Mouse (Mus musculus) right cerebral cortex, postnatal 10 days (tissue): ENCODE results near the gene Dclre1a.
A peak's percentile ranks its signal among the peaks of the same experiment; 100 is the strongest.

ENCODE experiments used
- DNase-seq, 2 experiments: peaks; one replicate each; pipeline ENCODE4 v3.0.0; 2021; ENCODE audit warnings: low spot score in 2 of 2

The Dclre1a gene

GRCm38 (mm10) chr19:56547456-56548229 lies at the start of gene Dclre1a:
TSS of gene Dclre1a (minus strand) at chr19:56548222.
- peak; percentile 78 to 79 for DNase-seq

DNA sequence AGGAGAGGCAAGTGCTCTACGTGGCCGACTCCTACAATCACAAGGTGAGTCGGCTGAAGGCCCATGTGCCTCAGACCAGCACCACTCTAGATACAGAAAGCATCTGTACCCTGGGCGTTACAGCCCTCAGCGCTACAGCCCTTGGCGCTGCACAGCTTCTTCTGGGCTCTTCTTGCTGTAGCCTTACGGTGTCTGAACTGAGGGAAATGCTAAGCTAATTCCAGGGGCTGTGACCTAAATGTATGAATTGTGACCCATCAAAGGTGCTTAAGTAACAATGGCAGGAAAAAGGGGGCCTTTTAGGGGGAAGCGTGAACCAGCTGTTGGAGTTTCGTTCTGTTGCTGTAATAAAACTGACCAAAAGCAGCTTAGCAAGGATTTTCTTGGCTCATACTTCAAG lies 44.5 kb upstream of the Dclre1a start:
- DNase-seq = no peak

DNA sequence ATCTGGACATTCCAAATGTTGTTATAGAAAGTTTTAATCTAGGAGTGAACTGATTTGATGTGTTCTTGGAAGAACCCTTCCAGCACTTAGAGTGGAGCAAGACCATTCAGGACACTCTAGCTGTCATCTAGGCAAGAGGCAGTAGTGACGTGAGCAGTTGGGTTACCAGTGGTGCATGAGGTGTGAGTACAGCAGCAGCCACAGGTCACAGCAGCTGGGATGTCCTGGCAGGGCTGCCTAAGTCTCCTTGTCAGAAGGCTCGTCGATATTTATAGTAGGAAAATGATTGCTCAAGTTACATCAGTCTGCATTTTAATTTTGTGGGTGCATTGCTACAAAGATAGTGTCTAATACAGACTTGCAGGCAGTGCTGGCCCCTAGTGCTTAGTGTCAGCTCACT lies 42.2 kb upstream of the Dclre1a start:
- no peak for DNase-seq

GRCm38 (mm10) chr19:56589455-56589854 lies 41.4 kb upstream of the Dclre1a start:
- DNase-seq = no peak

DNA sequence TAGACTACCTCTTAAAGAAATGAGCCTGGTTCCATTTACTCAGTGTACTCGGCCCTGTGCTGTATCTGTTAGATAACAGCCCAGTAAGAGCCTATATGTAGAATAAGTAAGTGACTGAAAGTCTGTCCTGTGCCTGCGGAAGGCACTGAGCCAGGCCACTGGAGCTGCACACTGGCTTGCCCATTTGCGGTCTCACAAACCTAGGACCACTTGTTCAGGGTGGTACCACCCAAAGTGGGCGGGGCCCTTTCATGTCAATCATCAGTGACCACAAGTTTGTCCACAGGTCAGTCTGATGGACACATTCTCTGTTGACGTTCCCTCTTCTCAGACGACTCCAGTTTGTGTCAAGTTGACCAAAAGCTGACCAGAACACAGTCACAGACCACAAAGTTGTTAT lies 41.0 kb upstream of the Dclre1a start:
- DNase-seq = no peak

DNA sequence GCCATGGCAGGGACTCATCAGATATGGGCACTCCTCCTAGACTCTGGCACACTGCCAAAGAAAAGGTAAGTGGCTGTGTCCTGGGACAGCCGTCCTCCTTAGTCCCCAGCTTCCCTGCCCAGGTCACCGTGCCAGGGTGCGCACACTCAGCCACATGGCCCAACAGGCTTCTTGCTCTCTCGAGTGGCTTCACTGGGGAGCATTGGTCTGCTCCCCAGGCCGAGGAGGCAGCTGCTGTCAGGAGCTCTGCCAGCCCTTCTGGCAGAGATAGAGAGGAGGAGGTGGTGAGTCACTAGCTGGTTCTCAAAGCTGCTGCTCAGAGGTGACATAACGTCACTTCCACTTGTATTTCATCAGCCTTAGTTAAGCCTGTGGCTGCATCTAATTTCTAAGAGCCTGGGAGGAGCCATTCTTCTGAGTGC lies 40.2 kb upstream of the Dclre1a start:
- peak; percentile 51 to 64 for DNase-seq

- DNase-seq = no peak
Observed at GRCm38 (mm10) chr19:56586320-56586719, 38.3 kb upstream of the Dclre1a start.

- no peak for DNase-seq
Observed at GRCm38 (mm10) chr19:56584288-56584687, 36.3 kb upstream of the Dclre1a start.

GRCm38 (mm10) chr19:56583785-56584184 lies 35.8 kb upstream of the Dclre1a start:
- DNase-seq = no peak

GRCm38 (mm10) chr19:56581981-56582380 lies 34.0 kb upstream of the Dclre1a start:
- DNase-seq = no peak

DNA sequence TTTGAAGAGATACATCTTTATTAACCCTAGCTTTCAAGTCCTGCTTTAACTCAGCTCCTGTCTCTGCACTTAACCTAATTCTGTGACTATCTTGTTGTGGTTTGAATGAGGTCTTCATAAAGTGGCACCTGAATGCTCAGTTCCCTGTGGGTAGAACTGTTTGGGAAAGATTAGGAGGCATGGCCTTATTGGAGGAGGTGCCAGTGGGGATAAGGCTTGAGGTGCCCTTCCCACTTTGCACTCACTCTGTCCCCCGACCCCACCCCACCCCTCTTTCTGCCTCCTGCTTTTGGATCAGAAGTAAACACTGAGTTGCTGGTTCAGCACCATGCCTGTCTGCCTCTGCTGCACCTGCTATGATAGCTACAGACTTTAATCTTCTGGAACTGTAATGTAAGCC lies 29.8 kb upstream of the Dclre1a start:
- no peak for DNase-seq

DNA sequence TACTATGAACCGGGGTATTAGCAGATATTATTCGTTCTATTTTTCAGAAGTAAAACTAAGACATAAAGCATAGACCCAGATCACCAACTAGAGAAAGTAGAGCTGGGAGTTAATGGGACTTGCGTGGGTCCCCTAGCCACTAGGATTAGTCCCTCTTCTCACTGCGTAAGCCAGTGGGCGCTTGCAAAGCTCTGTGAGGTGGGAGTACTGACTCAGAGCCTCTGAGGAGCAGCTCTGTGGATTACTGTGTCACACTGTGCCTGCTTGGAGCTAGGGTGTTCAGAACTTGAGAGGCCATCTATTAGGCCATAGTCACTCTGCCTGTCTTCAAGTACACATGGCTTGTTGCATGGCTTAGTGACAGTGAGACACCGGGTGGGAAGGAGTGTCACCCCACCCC lies 25.2 kb upstream of the Dclre1a start:
- no peak for DNase-seq

- no peak for DNase-seq
Observed at GRCm38 (mm10) chr19:56571913-56572312, 23.9 kb upstream of the Dclre1a start.

DNA sequence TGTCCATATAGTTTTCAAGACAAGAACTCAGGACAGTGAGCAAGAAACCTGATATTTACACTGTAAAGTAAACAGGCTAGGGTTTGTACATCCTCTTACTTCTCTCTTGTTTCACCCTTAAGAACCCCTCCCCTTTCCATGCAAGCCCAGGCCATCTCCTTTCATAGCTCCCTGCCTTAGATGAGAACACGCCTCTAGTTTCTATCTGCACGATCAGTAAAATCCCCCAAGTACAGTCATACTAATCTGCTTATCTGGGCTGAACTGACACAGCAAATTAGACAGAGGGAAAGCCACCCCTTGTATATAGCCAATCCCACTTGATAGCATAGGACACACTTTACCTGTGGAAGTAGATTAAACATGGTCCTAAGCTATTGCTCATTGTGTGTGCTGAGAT lies 23.2 kb upstream of the Dclre1a start:
- no peak for DNase-seq

DNA sequence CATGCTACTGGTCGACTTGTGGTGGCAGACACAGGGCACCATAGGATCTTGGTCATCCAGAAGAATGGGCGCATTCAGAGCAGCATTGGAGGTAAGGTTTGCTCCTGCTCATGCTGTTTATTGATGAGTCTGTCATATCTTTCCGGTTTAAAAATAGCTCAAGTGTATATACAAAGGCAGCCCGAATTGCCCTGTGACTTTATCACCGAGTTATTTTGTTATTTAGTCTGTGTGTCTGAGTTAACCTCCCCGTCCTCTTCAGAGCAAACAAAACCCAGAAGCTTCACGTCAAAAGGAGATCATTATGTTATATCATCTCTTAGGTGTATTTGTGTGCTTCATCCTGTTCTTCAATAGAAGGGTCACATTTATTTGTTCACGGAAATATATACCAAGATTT lies 22.8 kb upstream of the Dclre1a start:
- no peak for DNase-seq

GRCm38 (mm10) chr19:56566940-56567339 lies 18.9 kb upstream of the Dclre1a start:
- DNase-seq = no peak

GRCm38 (mm10) chr19:56566041-56566440 lies 18.0 kb upstream of the Dclre1a start:
- DNase-seq = peak; percentile 71 to 77

DNA sequence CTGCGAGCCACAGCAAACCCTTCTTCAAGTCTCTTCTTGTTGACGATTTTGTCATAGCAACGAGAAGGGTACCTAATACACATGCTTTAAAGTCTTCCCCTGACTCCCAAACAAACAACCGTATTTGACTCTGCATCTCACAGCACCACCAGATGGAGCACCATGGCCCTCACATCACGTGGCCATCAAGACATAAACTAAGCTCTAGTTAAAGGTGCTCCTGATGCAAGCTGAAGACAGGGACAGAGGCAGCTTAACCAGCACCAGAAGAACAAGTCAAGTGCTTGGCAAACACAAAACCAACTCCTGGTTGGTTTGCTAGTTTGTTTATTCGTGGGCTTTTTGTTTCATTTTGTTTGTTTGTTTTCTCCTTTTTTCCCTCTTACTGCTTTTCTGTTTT lies 17.3 kb upstream of the Dclre1a start:
- no peak for DNase-seq

DNA sequence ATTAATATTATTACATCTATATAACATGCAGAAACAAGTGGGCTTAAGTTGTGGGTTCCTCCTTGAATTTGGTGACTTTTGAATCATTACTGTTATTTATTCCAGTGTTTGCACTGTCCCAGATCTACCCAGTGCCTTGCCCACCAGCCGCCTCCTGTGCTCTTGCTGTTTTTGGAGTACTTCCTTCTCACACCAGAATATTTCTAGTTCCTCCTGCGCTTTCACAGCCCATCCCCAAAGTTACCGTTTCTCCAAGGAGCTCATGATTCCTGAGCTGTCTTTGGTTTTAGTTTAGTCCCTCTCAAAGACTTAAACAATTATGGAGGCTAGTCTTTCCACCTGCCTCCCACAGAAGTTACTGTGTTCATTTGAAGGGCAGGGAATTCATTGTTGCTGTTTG lies 15.4 kb upstream of the Dclre1a start:
- DNase-seq = no peak

DNA sequence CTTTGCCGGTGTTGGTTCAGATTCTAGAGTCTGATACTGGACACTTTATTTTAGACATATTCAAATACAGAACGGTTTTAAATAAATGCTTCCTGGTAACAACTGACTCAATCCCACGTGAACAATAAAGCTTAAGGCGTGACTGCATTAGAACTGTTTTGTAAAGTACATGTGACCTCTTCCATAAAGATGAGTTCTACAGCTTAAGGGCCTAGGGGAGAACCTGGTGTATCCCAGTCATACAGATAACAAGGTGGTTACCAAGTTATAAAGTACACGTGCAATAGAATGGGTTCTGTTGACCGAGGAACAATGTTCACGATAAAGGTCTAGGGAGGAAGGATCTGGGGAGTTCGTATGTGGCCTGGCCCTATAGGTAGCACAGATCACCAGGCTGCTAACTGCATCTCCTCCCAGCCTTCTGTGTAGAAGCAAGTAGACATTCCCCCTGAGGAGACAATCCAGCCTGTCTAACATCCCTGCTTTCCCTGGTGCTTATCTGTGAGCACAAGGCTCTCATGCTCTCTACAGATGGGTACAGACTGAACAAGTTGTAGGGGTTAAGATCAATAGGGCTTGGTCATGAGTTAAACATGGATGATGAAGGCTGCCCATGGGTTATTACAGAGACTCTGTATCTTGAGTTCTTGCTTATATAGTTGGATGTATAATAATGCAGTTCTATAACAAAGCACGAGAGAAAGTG lies 14.6 kb upstream of the Dclre1a start:
- no peak for DNase-seq

GRCm38 (mm10) chr19:56555972-56556371 lies 8.0 kb upstream of the Dclre1a start:
- no peak for DNase-seq

DNA sequence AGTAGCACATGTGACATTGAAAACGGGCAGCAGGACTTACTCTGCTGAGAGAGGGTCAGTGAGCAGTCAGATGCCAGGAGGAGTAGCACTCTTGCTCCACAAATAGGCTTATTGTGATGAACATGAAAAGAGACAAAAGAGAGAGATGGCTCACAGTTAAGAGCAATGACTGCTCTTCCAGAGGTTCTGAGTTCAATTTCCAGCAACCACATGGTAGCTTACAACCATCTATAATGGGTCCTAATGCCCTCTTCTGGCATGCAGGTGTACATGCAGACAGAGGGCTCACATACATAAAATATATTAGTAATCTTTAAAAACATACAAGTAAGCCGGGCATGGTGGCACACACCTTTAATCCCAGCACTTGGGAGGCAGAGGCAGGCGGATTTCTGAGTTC lies 5.2 kb upstream of the Dclre1a start:
- DNase-seq = no peak

DNA sequence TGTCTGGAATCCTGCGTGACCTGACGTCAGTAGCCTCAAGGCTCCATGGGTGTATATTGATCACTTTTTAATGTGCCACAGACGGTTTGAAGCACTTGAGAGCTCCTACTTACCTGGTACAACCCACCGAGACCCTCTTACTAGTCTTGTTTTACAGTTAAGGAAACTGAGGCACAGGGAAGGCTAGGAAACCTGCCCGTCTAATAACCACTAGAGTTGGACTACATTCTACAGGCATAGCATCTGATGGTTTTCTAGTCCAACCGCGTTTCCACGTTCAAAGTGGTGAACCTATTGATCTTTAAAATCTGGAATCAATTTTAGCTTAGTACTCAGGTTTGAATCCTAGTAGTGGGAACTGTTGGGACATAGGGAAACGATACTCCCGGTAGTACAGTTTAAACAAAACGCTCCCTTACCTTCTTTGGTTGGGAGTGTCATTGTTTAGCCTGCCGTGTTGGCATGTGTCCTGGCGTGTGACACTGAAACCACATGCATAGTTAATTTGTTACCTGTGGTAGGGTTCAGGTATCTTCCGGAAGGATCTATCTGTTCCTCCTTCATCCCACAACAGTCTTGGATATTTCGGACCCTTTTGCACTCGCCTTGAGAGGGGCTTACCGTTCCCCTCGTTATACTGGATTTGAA lies 1.1 kb upstream of the Dclre1a start:
- DNase-seq = no peak
